Mouse (Mus musculus): Measurements from ENCODE around the gene Fhad1.

GRCm38 (mm10) chr4:142026965-142027364 is 12.1 kb upstream of the Fhad1 start:
- TF ChIP-seq CTCF (IDR thresholded peaks at IDR 0.05; ENCODE audit: low read depth) (no peak), EP300 (IDR thresholded peaks at IDR 0.05; ENCODE audit: low read depth) (no peak)

All from liver, embryonic 14.5 days (tissue).